Mouse (Mus musculus): ENCODE results near the gene Gm10271.

Gm10271 gene

GRCm38 (mm10) chr10:116931497-116932179 is 40.8 kb downstream of the Gm10271 start:
- peak; percentile 42 for DNase-seq

GRCm38 (mm10) chr10:116930936-116931335 is 41.5 kb downstream of the Gm10271 start:
- DNase-seq, result no peak

- DNase-seq, result no peak
Observed at GRCm38 (mm10) chr10:116930506-116930905, 41.9 kb downstream of the Gm10271 start.

GRCm38 (mm10) chr10:116928826-116929225 is 43.6 kb downstream of the Gm10271 start:
- no peak for DNase-seq

- DNase-seq, result no peak
Observed at GRCm38 (mm10) chr10:116926428-116927113, 45.8 kb downstream of the Gm10271 start.

GRCm38 (mm10) chr10:116923651-116924495 is 48.5 kb downstream of the Gm10271 start:
- no peak for DNase-seq

GRCm38 (mm10) chr10:116922161-116922560 is 50.2 kb downstream of the Gm10271 start:
- no peak for DNase-seq

- DNase-seq, result no peak
Observed at GRCm38 (mm10) chr10:116921416-116921815, 51.0 kb downstream of the Gm10271 start.

- DNase-seq, result no peak
Observed at GRCm38 (mm10) chr10:116920641-116921040, 51.8 kb downstream of the Gm10271 start.

- no peak for DNase-seq
Observed at GRCm38 (mm10) chr10:116919368-116920317, 52.8 kb downstream of the Gm10271 start.

- no peak for DNase-seq
Observed at GRCm38 (mm10) chr10:116916581-116916980, 55.8 kb downstream of the Gm10271 start.

- DNase-seq, result no peak
Observed at GRCm38 (mm10) chr10:116915286-116915685, 57.1 kb downstream of the Gm10271 start.

- no peak for DNase-seq
Observed at GRCm38 (mm10) chr10:116914586-116914985, 57.8 kb downstream of the Gm10271 start.

- no peak for DNase-seq
Observed at GRCm38 (mm10) chr10:116913647-116914273, 58.6 kb downstream of the Gm10271 start.

- DNase-seq, result no peak
Observed at GRCm38 (mm10) chr10:116912850-116913249, 59.6 kb downstream of the Gm10271 start.

- DNase-seq, result no peak
Observed at GRCm38 (mm10) chr10:116908901-116909642, 63.3 kb downstream of the Gm10271 start.
